Mouse (Mus musculus) MEL (cell line): ENCODE results near the gene Mfap4. TPM values are rescaled to one million over a fixed set of nuclear protein-coding genes. Genes with fewer than 3 reads are reported as not detected.

Source experiments
- DNase-seq: peaks from one replicate; pipeline ENCODE4 v3.0.0; 2011; ENCODE audit warnings: low read depth, low spot score
- H3K27ac ChIP-seq: 2 replicates; pipeline ENCODE4 v1.5.1; 2012; ENCODE audit warnings: low read depth, mild to moderate bottlenecking, control low read depth, low read length, moderate library complexity; ENCODE audit not compliant: control insufficient read depth
- H3K27me3 ChIP-seq, 2 experiments: fragments of 150-350 bp in 1 of 2; sonication (generic) in 1 of 2; 2 replicates each; pipeline ENCODE4 v1.6.1; 2012; ENCODE audit warnings: low read length in 2 of 2, mild to moderate bottlenecking in 2 of 2, improper control_type of control experiment in 1 of 2, moderate library complexity in 1 of 2; ENCODE audit not compliant: insufficient read depth in 2 of 2, control insufficient read depth in 1 of 2
- H3K36me3 ChIP-seq, 2 experiments: 2 replicates each; pipeline ENCODE4 v1.6.1; 2012 to 2014; ENCODE audit warnings: low read length in 2 of 2, improper control_type of control experiment in 1 of 2, inconsistent platforms in 1 of 2, mild to moderate bottlenecking in 1 of 2; ENCODE audit not compliant: insufficient read depth in 2 of 2, control insufficient read depth in 1 of 2
- H3K4me1 ChIP-seq, 2 experiments: fragments of 150-350 bp in 1 of 2; sonication (generic) in 1 of 2; 2 replicates each; pipeline ENCODE4 v1.6.1; 2012; ENCODE audit warnings: low read length in 2 of 2, improper control_type of control experiment in 1 of 2, mild to moderate bottlenecking in 1 of 2; ENCODE audit not compliant: insufficient read depth in 2 of 2, control insufficient read depth in 1 of 2
- H3K4me3 ChIP-seq, 2 experiments: fragments of 150-350 bp in 1 of 2; sonication (generic) in 1 of 2; 2 replicates each; pipeline ENCODE4 v1.5.1; 2012; ENCODE audit warnings: low read depth in 2 of 2, low read length in 2 of 2, mild to moderate bottlenecking in 2 of 2, moderate library complexity in 2 of 2, control low read depth in 1 of 2, improper control_type of control experiment in 1 of 2; ENCODE audit not compliant: control insufficient read depth in 1 of 2, insufficient read depth in 1 of 2
- H3K79me2 ChIP-seq: 2 replicates; pipeline ENCODE4 v1.6.1; 2012; ENCODE audit warnings: mild to moderate bottlenecking, low read length, moderate library complexity; ENCODE audit not compliant: control insufficient read depth, poor library complexity, insufficient read depth
- H3K9ac ChIP-seq: 2 replicates; pipeline ENCODE4 v1.6.1; 2012; ENCODE audit warnings: low read depth, mild to moderate bottlenecking, control low read depth, low read length, moderate library complexity; ENCODE audit not compliant: control insufficient read depth, poor library complexity, severe bottlenecking
- H3K9me3 ChIP-seq: fragments of 150-350 bp; sonication (generic); replicated peaks from 2 replicates; pipeline ENCODE4 v1.6.1; 2012; ENCODE audit warnings: mild to moderate bottlenecking, low read length, improper control_type of control experiment, moderate library complexity; ENCODE audit not compliant: insufficient read depth
- BHLHE40 ChIP-seq: IDR thresholded peaks from 2 replicates; pipeline ENCODE4 v1.6.1; 2012; ENCODE audit warnings: low read depth, mild to moderate bottlenecking, inconsistent platforms, low read length, improper control_type of control experiment, borderline replicate concordance
- CHD2 ChIP-seq: IDR thresholded peaks from 2 replicates; pipeline ENCODE4 v1.6.1; 2011; ENCODE audit warnings: low read length, improper control_type of control experiment
- CTCF ChIP-seq, 3 experiments: IDR thresholded peaks in 2 of 3; conservative IDR thresholded peaks in 1 of 3; 2 replicates each; pipeline ENCODE4 v1.5.1; 2011 to 2012; ENCODE audit warnings: low read length in 3 of 3, low read depth in 2 of 3, mild to moderate bottlenecking in 2 of 3, improper control_type of control experiment in 1 of 3, inconsistent platforms in 1 of 3, mixed read lengths in 1 of 3, moderate library complexity in 1 of 3; ENCODE audit not compliant: control insufficient read depth in 1 of 3, insufficient read depth in 1 of 3, poor library complexity in 1 of 3, severe bottlenecking in 1 of 3
- ELF1 ChIP-seq: IDR thresholded peaks from 2 replicates; pipeline ENCODE4 v1.6.1; 2014; ENCODE audit warnings: low read depth, mild to moderate bottlenecking, inconsistent platforms, low read length, improper control_type of control experiment, moderate library complexity
- GATA1 ChIP-seq: IDR thresholded peaks from 2 replicates; pipeline ENCODE4 v1.6.1; 2011; ENCODE audit warnings: low read depth, low read length, improper control_type of control experiment
- HCFC1 ChIP-seq: IDR thresholded peaks from 2 replicates; pipeline ENCODE4 v1.6.1; 2012; ENCODE audit warnings: low read depth, mild to moderate bottlenecking, inconsistent platforms, low read length, improper control_type of control experiment, moderate library complexity
- MAX ChIP-seq: IDR thresholded peaks from 2 replicates; pipeline ENCODE4 v1.6.1; 2011; ENCODE audit warnings: low read length, improper control_type of control experiment
- MAZ ChIP-seq: IDR thresholded peaks from 2 replicates; pipeline ENCODE4 v1.6.1; 2012; ENCODE audit warnings: low read depth, mild to moderate bottlenecking, inconsistent platforms, low read length, improper control_type of control experiment
- MEF2A ChIP-seq: IDR thresholded peaks from 2 replicates; pipeline ENCODE4 v1.6.1; 2014; ENCODE audit warnings: low read depth, mild to moderate bottlenecking, inconsistent platforms, low read length, improper control_type of control experiment; ENCODE audit not compliant: poor library complexity, insufficient replicate concordance, severe bottlenecking; ENCODE audit errors: extremely low read depth
- NELFE ChIP-seq: IDR thresholded peaks from 2 replicates; pipeline ENCODE4 v1.6.1; 2011; ENCODE audit warnings: low read depth, low read length, improper control_type of control experiment
- NRF1 ChIP-seq: IDR thresholded peaks from 2 replicates; pipeline ENCODE4 v1.6.1; 2014; ENCODE audit warnings: low read depth, mild to moderate bottlenecking, inconsistent platforms, low read length, improper control_type of control experiment, moderate library complexity; ENCODE audit not compliant: poor library complexity, insufficient read depth, severe bottlenecking
- POLR2AphosphoS2 ChIP-seq: IDR thresholded peaks from 2 replicates; pipeline ENCODE4 v1.6.1; 2011; ENCODE audit warnings: low read length, improper control_type of control experiment
- RAD21 ChIP-seq: IDR thresholded peaks from 2 replicates; pipeline ENCODE4 v1.6.1; 2011; ENCODE audit warnings: mild to moderate bottlenecking, low read depth, low read length, improper control_type of control experiment
- RCOR1 ChIP-seq: IDR thresholded peaks from 2 replicates; pipeline ENCODE4 v1.6.1; 2012; ENCODE audit warnings: low read depth, mild to moderate bottlenecking, inconsistent platforms, low read length, improper control_type of control experiment
- USF1 ChIP-seq: IDR thresholded peaks from 2 replicates; pipeline ENCODE4 v1.6.1; 2014; ENCODE audit warnings: low read depth, mild to moderate bottlenecking, inconsistent platforms, low read length, improper control_type of control experiment, moderate library complexity
- USF2 ChIP-seq, 2 experiments: IDR thresholded peaks; 2 replicates each; pipeline ENCODE4 v1.6.1; 2011 to 2012; ENCODE audit warnings: improper control_type of control experiment in 2 of 2, low read length in 2 of 2, borderline replicate concordance in 1 of 2, inconsistent platforms in 1 of 2, low read depth in 1 of 2, mild to moderate bottlenecking in 1 of 2; ENCODE audit not compliant: insufficient read depth in 1 of 2
- ZMIZ1 ChIP-seq: IDR thresholded peaks from 2 replicates; pipeline ENCODE4 v1.6.1; 2012; ENCODE audit warnings: low read depth, mild to moderate bottlenecking, inconsistent platforms, low read length, improper control_type of control experiment, moderate library complexity
- polyA plus RNA-seq, 2 experiments: library from polyadenylated mRNA; stranded (reverse) in 1 of 2; unstranded in 1 of 2; fragments of >175 nt in 1 of 2; fragments of >200 nt in 1 of 2; gene quantifications; 2 replicates each; pipeline versions ENCODE4 v1.2.1 to v1.2.4; 2012; ENCODE audit warnings: low replicate concordance in 2 of 2, low read depth in 1 of 2; ENCODE audit not compliant: insufficient read length in 2 of 2, insufficient read depth in 1 of 2, missing spikeins in 1 of 2
- total RNA-seq: library from RNA; depleted of rRNA; stranded (reverse); fragments of 300-350 nt; gene quantifications from 2 replicates; pipeline ENCODE4 v1.2.3, GENCODE M21; 2012

Mfap4 gene
- total and polyA plus RNA-seq, 3 experiments, result not detected

DNA sequence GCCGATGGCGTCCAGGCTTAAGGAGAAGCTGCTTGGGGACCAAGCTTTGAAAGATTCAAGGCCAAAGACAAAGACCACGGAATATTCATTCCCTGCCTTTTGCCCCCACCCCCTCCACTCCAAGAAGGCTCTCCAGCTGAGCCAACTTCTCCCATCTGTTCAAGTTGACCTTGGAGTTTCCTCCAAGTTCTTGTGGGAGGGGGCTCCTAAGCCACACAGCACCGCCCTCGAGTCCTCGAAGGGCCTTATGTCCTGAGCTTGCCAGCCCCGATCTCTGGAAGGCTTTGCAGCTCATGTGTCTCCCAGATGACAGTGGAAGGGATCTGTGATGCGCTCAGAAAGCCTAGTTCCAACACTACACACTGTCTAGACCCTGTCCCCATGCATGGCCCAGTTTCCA is 37.9 kb upstream of the Mfap4 start:
- H3K9ac ChIP-seq, result no peak overlapping the region
- H3K9me3 ChIP-seq, result no peaks in the 10 kb centered on the region
- no peaks in the 10 kb centered on the region for H3K36me3 ChIP-seq
- H3K4me3 ChIP-seq, result no peak overlapping the region
- DNase-seq, result no peak
- TF ChIP-seq GATA1 (no peak), MAX (no peak), NRF1 (no peak), USF2 (IDR thresholded peaks at IDR 0.05; ENCODE audit: borderline replicate concordance in 1 of 2, insufficient read depth in 1 of 2, low read depth in 1 of 2, low read length in 2 of 2) (no peak), RAD21 (no peak), NELFE (no peak)
- TF ChIP-seq, all 39 proteins: peak for 0
- H3K27ac ChIP-seq, result no peak overlapping the region
- H3K27me3 ChIP-seq, result peaks cover 6 to 15% of the 10 kb centered on the region in 2 experiments; a peak in 3 of 4 replicates
- H3K4me1 ChIP-seq, result no peaks in the 10 kb centered on the region
- H3K79me2 ChIP-seq, result no peaks in the 10 kb centered on the region

GRCm38 (mm10) chr11:61448041-61448440 is 37.2 kb upstream of the Mfap4 start:
- H3K27me3 ChIP-seq, result peaks cover 2 to 10% of the 10 kb centered on the region in 2 experiments; a peak in 3 of 4 replicates
- H3K79me2 ChIP-seq, result no peaks in the 10 kb centered on the region
- no peaks in the 10 kb centered on the region for H3K4me1 ChIP-seq
- H3K4me3 ChIP-seq, result no peak overlapping the region
- TF ChIP-seq CTCF (IDR thresholded peaks at IDR 0.05 in 2 of 3, conservative IDR thresholded peaks at IDR 0.05 in 1 of 3; ENCODE audit: control insufficient read depth in 1 of 3, insufficient read depth in 1 of 3, low read depth in 2 of 3, low read length in 3 of 3, poor library complexity in 1 of 3, severe bottlenecking in 1 of 3), result no peak
- TF ChIP-seq ZMIZ1, result no peak
- no peak for TF ChIP-seq MAZ
- TF ChIP-seq RCOR1, result no peak
- TF ChIP-seq USF1, result no peak
- TF ChIP-seq GATA1, result no peak
- TF ChIP-seq HCFC1, result no peak
- no peak for TF ChIP-seq ELF1
- no peak for TF ChIP-seq POLR2AphosphoS2
- TF ChIP-seq CHD2, result no peak
- TF ChIP-seq NELFE, result no peak
- TF ChIP-seq BHLHE40, result no peak
- TF ChIP-seq MEF2A, result no peak
- H3K9me3 ChIP-seq, result no peaks in the 10 kb centered on the region
- no peak for DNase-seq
- no peak overlapping the region for H3K27ac ChIP-seq
- H3K36me3 ChIP-seq, result no peaks in the 10 kb centered on the region
- no peak overlapping the region for H3K9ac ChIP-seq
